Mouse (Mus musculus): ENCODE measurements at regions not wholly inside any gene's neighbourhood (a gene's known extent, or its start where the extent isn't known, plus 50 kb on each side); places are given as distances from the start of the nearest gene placed in this dataset.

DNA sequence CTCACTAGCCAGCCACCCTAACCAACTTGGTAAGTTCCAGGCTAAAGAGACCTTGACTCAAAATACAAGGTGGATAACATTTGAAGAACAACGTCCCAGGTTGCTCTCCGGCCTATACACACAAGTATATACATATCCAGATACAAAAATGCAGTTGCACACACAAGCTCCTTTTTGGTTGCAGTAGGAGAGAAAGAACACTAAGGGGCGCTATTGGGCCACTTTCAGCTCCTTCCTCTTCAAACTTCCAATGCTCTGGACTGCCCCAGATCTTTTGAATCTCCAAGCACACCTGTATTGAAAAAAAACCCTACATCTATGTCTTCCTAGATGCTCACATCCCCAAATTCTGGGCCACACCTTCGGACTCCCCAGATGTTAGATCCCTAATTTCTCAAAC is 141.1 kb downstream of the Tfcp2l1 start:
- no peak overlapping the region for H3K4me3 ChIP-seq (replicated peaks; ENCODE audit: control insufficient read depth, low read depth, low read length)
- TF ChIP-seq POLR2A (IDR thresholded peaks at IDR 0.05; ENCODE audit: borderline replicate concordance, control insufficient read depth, low read depth, low read length) = no peak
- TF ChIP-seq CTCF (IDR thresholded peaks at IDR 0.05; ENCODE audit: control insufficient read depth, insufficient read depth, low read length) = no peak
- H3K4me1 ChIP-seq (ENCODE audit: control insufficient read depth, insufficient read depth, low read length) = no peaks in the 10 kb centered on the region
- 22% methylated on average over 4 of the region's 4 CpGs for WGBS
- H3K27ac ChIP-seq (ENCODE audit: control insufficient read depth, insufficient read depth, low read depth, low read length, poor library complexity) = no peak overlapping the region

GRCm38 (mm10) chr1:118772261-118772660 is 144.5 kb downstream of the Tfcp2l1 start:
- 14% methylated on average over 9 of the region's 9 CpGs for WGBS

DNA sequence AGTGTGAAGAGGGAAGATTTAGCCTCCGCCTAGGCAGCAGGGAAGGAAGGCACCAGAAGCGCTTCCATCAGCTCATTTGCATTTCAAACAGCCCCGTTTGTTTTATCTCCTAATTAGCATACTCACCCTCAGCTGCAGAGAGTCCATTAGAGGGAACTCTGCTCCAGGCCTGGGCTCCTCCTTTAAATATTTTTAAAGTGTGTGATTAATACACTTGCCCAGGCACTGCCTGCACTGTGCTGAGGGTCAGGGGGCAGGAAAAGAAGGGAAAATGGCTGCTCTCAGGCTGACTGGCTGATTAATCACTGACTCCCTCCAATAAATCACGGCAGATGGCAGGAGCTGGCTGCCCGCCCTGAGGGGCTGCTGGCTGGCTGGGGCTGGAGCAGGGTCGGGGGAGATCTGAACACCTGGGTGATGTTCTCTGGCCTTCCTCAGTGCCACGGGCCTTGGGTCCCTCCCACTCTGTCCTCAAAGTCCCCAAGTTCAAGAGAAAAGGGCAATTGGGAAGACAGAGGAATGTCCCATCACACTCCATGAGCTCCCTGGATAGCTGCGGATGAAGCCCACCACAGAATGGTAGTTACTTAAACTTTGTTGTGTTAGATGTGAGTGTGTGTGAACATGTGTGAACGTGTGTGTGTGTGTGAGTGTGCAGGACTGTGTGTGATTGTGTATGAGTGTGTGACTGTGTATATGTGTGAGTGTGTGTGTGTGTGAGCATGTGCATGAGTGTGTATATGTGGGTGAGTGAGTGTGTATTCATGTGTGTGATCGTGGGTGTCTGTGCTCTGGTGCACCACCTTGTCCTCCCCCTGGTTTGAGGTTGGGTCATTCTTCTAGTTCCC is 149.1 kb downstream of the Tfcp2l1 start:
- no peak overlapping the region for H3K27ac ChIP-seq (ENCODE audit: control insufficient read depth, insufficient read depth, low read depth, low read length, poor library complexity)
- H3K4me1 ChIP-seq (ENCODE audit: control insufficient read depth, insufficient read depth, low read length) = no peaks in the 10 kb centered on the region
- WGBS = 53% methylated on average over 10 of the region's 10 CpGs
- H3K4me3 ChIP-seq (replicated peaks; ENCODE audit: control insufficient read depth, low read depth, low read length) = no peak overlapping the region
- TF ChIP-seq POLR2A (IDR thresholded peaks at IDR 0.05; ENCODE audit: borderline replicate concordance, control insufficient read depth, low read depth, low read length) = no peak

More at GRCm38 (mm10) chr1:118772261-118772660, 144.5 kb downstream of the Tfcp2l1 start:
- TF ChIP-seq CTCF (IDR thresholded peaks at IDR 0.05; ENCODE audit: control insufficient read depth, insufficient read depth, low read length) (peak; percentile 70), POLR2A (IDR thresholded peaks at IDR 0.05; ENCODE audit: borderline replicate concordance, control insufficient read depth, low read depth, low read length) (no peak)
- Histone ChIP-seq H3K27ac (ENCODE audit: control insufficient read depth, insufficient read depth, low read depth, low read length, poor library complexity) (no peak overlapping the region), H3K4me3 (replicated peaks; ENCODE audit: control insufficient read depth, low read depth, low read length) (no peak overlapping the region), H3K4me1 (ENCODE audit: control insufficient read depth, insufficient read depth, low read length) (no peaks in the 10 kb centered on the region)
